Mouse (Mus musculus): ENCODE measurements around the gene Fzd9. TPM values are rescaled to one million over a fixed set of nuclear protein-coding genes. Genes with fewer than 3 reads are reported as not detected.

Fzd9 gene
- 0.77 and 1.6 TPM in 2 replicates for polyA plus RNA-seq (2015; fragmentation: Nextera tagmentation; extraction: Ambion mirVana)

GRCm38 (mm10) chr5:135251079-135251454, at the start of gene Fzd9:
Gene Fzd9 (minus strand): TSS chr5:135251230.

Small RNAs within 50 kb of the gene (microRNA-seq; reads per million reads assigned to microRNA genes)
- gene Gm25315 (ENCODE audit: borderline replicate concordance, insufficient number of aligned reads) = not detected

Other genes starting within 250 kb of the Fzd9 start
- gene Abhd11, start 242.1 kb downstream of the Fzd9 start, polyA plus RNA-seq (2015; fragmentation: Nextera tagmentation; extraction: Ambion mirVana) = 50.6 and 73.8 TPM in 2 replicates
- gene Stx1a, start 227.7 kb downstream of the Fzd9 start, polyA plus RNA-seq (2015; fragmentation: Nextera tagmentation; extraction: Ambion mirVana) = 16.5 and 23.9 TPM in 2 replicates
- 28.7 and 44.2 TPM in 2 replicates for gene Dnajc30, start 187.0 kb downstream of the Fzd9 start, polyA plus RNA-seq (2015; fragmentation: Nextera tagmentation; extraction: Ambion mirVana)
- gene Bud23, start 186.3 kb downstream of the Fzd9 start, polyA plus RNA-seq (2015; fragmentation: Nextera tagmentation; extraction: Ambion mirVana) = 49.9 and 70.9 TPM in 2 replicates
- gene Vps37d, start 173.0 kb downstream of the Fzd9 start, polyA plus RNA-seq (2015; fragmentation: Nextera tagmentation; extraction: Ambion mirVana) = 9.5 and 14.7 TPM in 2 replicates
- 3.0 and 7.7 TPM in 2 replicates for gene Mlxipl, start 161.3 kb downstream of the Fzd9 start, polyA plus RNA-seq (2015; fragmentation: Nextera tagmentation; extraction: Ambion mirVana)
- 8.7 and 12.8 TPM in 2 replicates for gene Tbl2, start 101.6 kb downstream of the Fzd9 start, polyA plus RNA-seq (2015; fragmentation: Nextera tagmentation; extraction: Ambion mirVana)
- gene Bcl7b, start 82.9 kb downstream of the Fzd9 start, polyA plus RNA-seq (2015; fragmentation: Nextera tagmentation; extraction: Ambion mirVana) = 51.5 and 67.6 TPM in 2 replicates
- gene Baz1b, start 64.0 kb downstream of the Fzd9 start, polyA plus RNA-seq (2015; fragmentation: Nextera tagmentation; extraction: Ambion mirVana) = 13.8 and 15.8 TPM in 2 replicates
- gene Fkbp6, start 98.8 kb upstream of the Fzd9 start, polyA plus RNA-seq (2015; fragmentation: Nextera tagmentation; extraction: Ambion mirVana) = 0.17 TPM in 1 of 2 replicates, not detected in the other
- not detected in 2 replicates for gene Trim50, start 102.1 kb upstream of the Fzd9 start, polyA plus RNA-seq (2015; fragmentation: Nextera tagmentation; extraction: Ambion mirVana)
- gene Nsun5, start 118.7 kb upstream of the Fzd9 start, polyA plus RNA-seq (2015; fragmentation: Nextera tagmentation; extraction: Ambion mirVana) = 12.1 and 14.8 TPM in 2 replicates
- 6.0 and 6.6 TPM in 2 replicates for gene Pom121, start 143.3 kb upstream of the Fzd9 start, polyA plus RNA-seq (2015; fragmentation: Nextera tagmentation; extraction: Ambion mirVana)

Measured in adrenal gland, postnatal 0 days (tissue).